Mouse (Mus musculus) G1E (cell line): Measurements from ENCODE around the gene Pnpla2. TPM values are rescaled to one million over a fixed set of nuclear protein-coding genes. Genes with fewer than 3 reads are reported as not detected.

Experiments used
- ATAC-seq: 2 replicates; pipeline ENCODE4 v1.8.0; 2016; ENCODE audit warnings: mild to moderate bottlenecking; ENCODE audit not compliant: insufficient number of reproducible peaks, poor library complexity, low FRiP score, severe bottlenecking; ENCODE audit errors: extremely low read depth
- DNase-seq: peaks from one replicate; pipeline ENCODE4 v3.0.0; 2012; ENCODE audit warnings: low spot score
- H3K27me3 ChIP-seq: 2 replicates; pipeline ENCODE4 v1.6.1; 2012; ENCODE audit warnings: mild to moderate bottlenecking, low read length, inconsistent platforms; ENCODE audit not compliant: insufficient read depth
- H3K36me3 ChIP-seq: replicated peaks from 2 replicates; pipeline ENCODE3; 2012; ENCODE audit warnings: mild to moderate bottlenecking, inconsistent platforms
- H3K4me1 ChIP-seq: 2 replicates; pipeline ENCODE4 v1.6.1; 2012; ENCODE audit warnings: low read depth, low read length, inconsistent platforms, mixed read lengths; ENCODE audit not compliant: insufficient read depth
- H3K4me3 ChIP-seq: 2 replicates; pipeline ENCODE4 v1.5.1; 2012; ENCODE audit warnings: low read depth, mild to moderate bottlenecking, inconsistent platforms, low read length, moderate library complexity, mixed read lengths
- H3K9me3 ChIP-seq: replicated peaks from 2 replicates; pipeline ENCODE4 v1.6.1; 2012; ENCODE audit warnings: inconsistent platforms
- CTCF ChIP-seq: IDR thresholded peaks from 2 replicates; pipeline ENCODE4 v1.5.1; 2012; ENCODE audit warnings: low read depth, low read length, inconsistent platforms, mixed read lengths
- GATA1 ChIP-seq: IDR thresholded peaks from 2 replicates; pipeline ENCODE4 v1.6.1; 2012; ENCODE audit warnings: borderline replicate concordance, low read length, inconsistent platforms, mixed read lengths
- GATA2 ChIP-seq: IDR thresholded peaks from 2 replicates; pipeline ENCODE4 v1.6.1; 2012; ENCODE audit warnings: low read depth, low read length, inconsistent platforms, borderline replicate concordance
- POLR2AphosphoS5 ChIP-seq: IDR thresholded peaks from 2 replicates; pipeline ENCODE4 v1.6.1; 2012; ENCODE audit warnings: low read depth, low read length, inconsistent platforms; ENCODE audit not compliant: insufficient replicate concordance
- TAL1 ChIP-seq: conservative IDR thresholded peaks from 2 replicates; pipeline ENCODE4 v1.6.1; 2012; ENCODE audit warnings: low read depth, low read length, inconsistent platforms, mixed read lengths
- polyA plus RNA-seq: library from polyadenylated mRNA; stranded (reverse); fragments of >175 nt; gene quantifications from 2 replicates; pipeline ENCODE4 v1.2.3, GENCODE M21; 2012
- total RNA-seq, 2 experiments: library from RNA; stranded (forward) in 1 of 2; stranded (reverse) in 1 of 2; fragments of 200-1000 nt in 1 of 2; fragments of >200 nt in 1 of 2; fragmentation: Nextera tagmentation in 1 of 2; gene quantifications; 2 replicates each; pipeline ENCODE4 v1.2.3; 2014 to 2017

The Pnpla2 gene
- total and polyA plus RNA-seq, 3 experiments: 9.9 to 50.5 (median 23.6) TPM

DNA sequence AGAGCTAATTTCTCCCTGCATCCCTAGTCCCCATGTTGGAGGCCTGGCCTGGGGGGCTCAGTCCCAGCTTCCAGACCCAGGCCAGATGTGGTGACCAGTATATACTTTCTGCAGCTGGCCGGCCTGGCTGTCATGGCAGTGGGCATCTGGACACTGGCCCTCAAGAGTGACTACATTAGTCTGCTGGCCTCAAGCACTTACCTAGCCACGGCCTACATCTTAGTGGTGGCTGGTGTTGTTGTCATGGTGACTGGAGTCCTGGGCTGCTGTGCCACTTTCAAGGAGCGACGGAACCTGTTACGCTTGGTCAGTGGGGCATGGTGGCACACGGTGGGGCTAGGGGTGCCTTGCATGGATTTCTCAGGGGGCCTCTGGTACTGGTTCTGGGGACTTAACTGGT is 14.4 kb downstream of the Pnpla2 start:
- Histone ChIP-seq H3K4me3 (peak overlapping the region; percentile 78), H3K27me3 (peaks cover 14% of the 10 kb centered on the region), H3K4me1 (peaks cover 89% of the 10 kb centered on the region), H3K9me3 (no peaks in the 10 kb centered on the region), H3K36me3 (peaks cover 49% of the 10 kb centered on the region)
- no peak for DNase-seq
- TF ChIP-seq GATA2 (no peak), TAL1 (no peak), GATA1 (no peak), POLR2AphosphoS5 (no peak), CTCF (no peak)
- no peak for ATAC-seq

DNA sequence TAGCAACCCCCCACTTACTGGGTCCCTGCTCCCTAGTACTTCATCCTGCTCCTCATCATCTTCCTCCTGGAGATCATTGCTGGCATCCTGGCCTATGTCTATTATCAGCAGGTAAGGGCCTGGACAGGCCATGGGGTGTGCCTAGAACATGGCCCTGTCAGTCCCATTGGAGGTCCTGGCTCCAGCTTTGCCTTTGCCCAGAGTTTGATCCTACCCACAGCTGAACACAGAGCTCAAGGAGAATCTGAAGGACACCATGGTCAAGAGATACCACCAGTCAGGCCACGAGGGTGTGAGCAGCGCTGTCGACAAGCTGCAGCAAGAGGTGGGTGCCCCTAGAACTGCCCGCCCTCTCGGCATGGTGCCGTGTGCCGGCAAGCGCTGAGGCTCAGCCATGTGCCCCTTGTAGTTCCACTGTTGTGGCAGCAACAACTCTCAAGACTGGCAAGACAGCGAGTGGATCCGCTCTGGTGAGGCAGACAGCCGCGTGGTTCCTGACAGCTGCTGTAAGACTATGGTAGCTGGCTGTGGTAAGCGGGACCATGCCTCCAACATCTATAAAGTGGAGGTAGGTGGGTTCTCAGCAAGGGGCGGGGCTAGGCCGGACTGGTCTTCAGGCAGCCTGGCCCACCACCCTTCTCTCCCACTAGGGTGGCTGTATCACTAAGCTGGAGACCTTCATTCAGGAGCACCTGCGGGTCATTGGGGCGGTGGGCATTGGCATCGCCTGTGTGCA is 15.1 kb downstream of the Pnpla2 start:
- TF ChIP-seq GATA1 (no peak), TAL1 (no peak)
- Histone ChIP-seq H3K4me3 (peak overlapping the region; percentile 78; the same call in 1 of the 2 replicates), H3K27me3 (peaks cover 7% of the 10 kb centered on the region; the same call in 1 of the 2 replicates), H3K9me3 (no peaks in the 10 kb centered on the region), H3K36me3 (peaks cover 49% of the 10 kb centered on the region), H3K4me1 (peaks cover 83% of the 10 kb centered on the region)
- ATAC-seq (no peak), DNase-seq (no peak)

DNA sequence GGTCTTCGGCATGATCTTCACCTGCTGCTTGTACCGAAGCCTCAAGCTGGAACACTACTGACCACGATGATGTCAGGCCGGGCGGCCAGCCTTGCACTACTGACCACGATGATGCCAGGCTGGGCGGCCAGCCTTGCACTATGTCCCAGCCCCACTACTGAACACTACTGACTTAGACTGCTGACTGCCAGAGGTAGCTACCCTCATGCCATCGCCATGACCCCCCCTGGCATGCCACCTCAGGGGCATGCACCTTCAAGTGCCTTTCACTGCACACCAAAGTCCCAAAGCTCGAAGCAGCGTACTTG is 15.6 kb downstream of the Pnpla2 start:
- Histone ChIP-seq H3K27me3 (peaks cover 3% of the 10 kb centered on the region; the same call in 1 of the 2 replicates), H3K4me1 (peaks cover 81% of the 10 kb centered on the region), H3K9me3 (no peaks in the 10 kb centered on the region), H3K4me3 (peak overlapping the region; percentile 24; the same call in 1 of the 2 replicates), H3K36me3 (peaks cover 49% of the 10 kb centered on the region)
- no peak for TF ChIP-seq GATA1
- no peak for TF ChIP-seq CTCF
- TF ChIP-seq POLR2AphosphoS5: no peak
- TF ChIP-seq GATA2: no peak
- TF ChIP-seq TAL1: no peak
- DNase-seq (no peak), ATAC-seq (no peak)

DNA sequence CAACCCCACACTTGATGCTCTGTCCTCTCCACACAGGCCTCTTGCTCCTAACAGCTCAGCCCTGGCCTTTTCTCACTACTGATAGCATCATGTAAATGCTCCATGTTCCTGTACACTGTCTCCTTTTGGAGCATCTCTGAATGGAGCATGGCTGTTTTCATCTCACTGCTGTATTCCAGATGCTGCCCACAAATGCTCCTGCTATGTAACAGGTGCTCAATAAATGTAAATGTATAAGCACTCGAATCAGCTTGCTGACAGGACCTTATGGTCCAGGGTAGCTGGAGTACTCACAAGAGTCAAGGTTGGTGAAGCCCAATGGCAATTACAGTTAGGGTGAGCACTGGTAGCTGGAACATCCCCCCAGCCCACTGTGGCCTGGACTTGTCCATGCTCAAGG is 16.2 kb downstream of the Pnpla2 start:
- DNase-seq (no peak), ATAC-seq (no peak)
- Histone ChIP-seq H3K27me3 (no peaks in the 10 kb centered on the region), H3K9me3 (no peaks in the 10 kb centered on the region), H3K36me3 (peaks cover 49% of the 10 kb centered on the region), H3K4me1 (peaks cover 81% of the 10 kb centered on the region), H3K4me3 (no peak overlapping the region)
- TF ChIP-seq POLR2AphosphoS5 (no peak), GATA2 (no peak), CTCF (no peak), GATA1 (no peak), TAL1 (no peak)

DNA sequence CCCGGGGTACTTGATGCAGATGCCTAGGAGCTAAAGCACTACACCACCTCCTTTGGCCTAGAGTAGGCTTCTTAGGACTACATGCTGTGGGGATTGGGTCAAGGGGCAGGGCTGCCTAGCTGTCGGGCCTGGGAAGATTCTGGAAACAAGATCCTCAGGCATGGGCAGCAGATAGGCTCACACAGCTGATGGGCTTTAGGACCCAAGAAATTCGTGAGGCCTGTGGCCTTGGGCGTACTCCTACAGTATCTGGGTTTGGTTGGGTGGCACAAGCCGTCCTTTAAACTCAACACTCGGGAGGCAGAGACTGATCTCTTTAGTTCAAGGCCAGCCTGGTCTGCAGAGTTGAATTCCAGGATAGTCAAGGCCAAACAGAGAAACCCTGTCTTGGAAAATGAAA is 17.2 kb downstream of the Pnpla2 start:
- ATAC-seq (no peak), DNase-seq (no peak)
- Histone ChIP-seq H3K36me3 (peaks cover 50% of the 10 kb centered on the region), H3K4me3 (no peak overlapping the region), H3K9me3 (no peaks in the 10 kb centered on the region), H3K27me3 (no peaks in the 10 kb centered on the region), H3K4me1 (peaks cover 84% of the 10 kb centered on the region)
- TF ChIP-seq TAL1: no peak
- TF ChIP-seq CTCF: no peak
- TF ChIP-seq GATA2: no peak
- no peak for TF ChIP-seq GATA1
- TF ChIP-seq POLR2AphosphoS5: no peak

DNA sequence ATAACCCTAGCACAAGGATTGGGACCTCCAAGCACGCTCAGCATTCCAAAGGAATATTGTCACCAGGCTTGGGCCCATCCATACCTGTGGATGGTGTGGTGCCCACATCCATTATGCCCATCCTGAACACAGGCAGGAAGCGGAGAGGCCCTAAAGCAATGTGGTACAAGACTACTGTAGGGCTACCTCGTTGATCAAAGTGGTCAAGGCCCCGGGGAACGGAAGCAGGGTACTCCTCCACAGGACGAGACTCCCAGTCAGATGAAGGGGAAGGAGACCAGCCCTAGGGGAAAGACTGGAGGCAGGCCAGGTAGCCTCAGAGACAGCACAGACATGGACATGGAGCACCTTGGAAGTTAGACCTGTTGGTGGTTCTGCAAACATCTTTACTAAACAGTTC is 17.8 kb downstream of the Pnpla2 start:
- peaks cover 84% of the 10 kb centered on the region for H3K4me1 ChIP-seq
- no peak for DNase-seq
- peaks cover 55% of the 10 kb centered on the region for H3K36me3 ChIP-seq
- H3K4me3 ChIP-seq: no peak overlapping the region
- H3K27me3 ChIP-seq: no peaks in the 10 kb centered on the region
- no peaks in the 10 kb centered on the region for H3K9me3 ChIP-seq
- no peak for ATAC-seq
- no peak for TF ChIP-seq POLR2AphosphoS5
- no peak for TF ChIP-seq CTCF
- no peak for TF ChIP-seq TAL1
- TF ChIP-seq GATA1: no peak
- TF ChIP-seq GATA2: no peak
